Mouse (Mus musculus) retina, postnatal 1 day (tissue): ENCODE measurements around the gene Cd63.

Source experiments
- DNase-seq: peaks from one replicate; pipeline ENCODE4 v3.0.0-alpha.2; 2012

Cd63 gene

GRCm38 (mm10) chr10:128931441-128931840, 30.7 kb downstream of the Cd63 start:
- DNase-seq, result no peak

GRCm38 (mm10) chr10:128933574-128933973, 32.8 kb downstream of the Cd63 start, which contains the start of gene Itga7:
Itga7 (plus strand) TSS chr10:128933818.
- peak; percentile 64 for DNase-seq

- DNase-seq, result no peak
These were observed 33.4 kb downstream of the Cd63 start for GRCm38 (mm10) chr10:128933976-128934721.

- no peak for DNase-seq
These were observed 34.4 kb downstream of the Cd63 start for GRCm38 (mm10) chr10:128934997-128935787.

- DNase-seq, result no peak
These were observed 35.1 kb downstream of the Cd63 start for GRCm38 (mm10) chr10:128935826-128936440.

GRCm38 (mm10) chr10:128937756-128938390, 37.1 kb downstream of the Cd63 start:
- DNase-seq, result no peak

GRCm38 (mm10) chr10:128938457-128938856, 37.7 kb downstream of the Cd63 start:
- no peak for DNase-seq

- DNase-seq, result no peak
These were observed 38.2 kb downstream of the Cd63 start for GRCm38 (mm10) chr10:128938974-128939373.

GRCm38 (mm10) chr10:128940475-128941061, 39.8 kb downstream of the Cd63 start:
- no peak for DNase-seq

GRCm38 (mm10) chr10:128945675-128946074, 44.9 kb downstream of the Cd63 start:
- DNase-seq, result peak; percentile 34

GRCm38 (mm10) chr10:128947496-128947895, 46.7 kb downstream of the Cd63 start:
- no peak for DNase-seq

GRCm38 (mm10) chr10:128950208-128950887, 49.6 kb downstream of the Cd63 start:
- no peak for DNase-seq

GRCm38 (mm10) chr10:128958340-128958739, 57.6 kb downstream of the Cd63 start:
- no peak for DNase-seq

- no peak for DNase-seq
These were observed 59.4 kb downstream of the Cd63 start for GRCm38 (mm10) chr10:128960142-128960541.

GRCm38 (mm10) chr10:128960590-128961584, 60.1 kb downstream of the Cd63 start, which contains the start of gene Mettl7b:
Mettl7b (minus strand) TSS chr10:128960988.
- no peak for DNase-seq
